Mouse (Mus musculus) stomach, postnatal 0 days (tissue): ENCODE measurements at regions not wholly inside any gene's neighbourhood (a gene's known extent, or its start where the extent isn't known, plus 50 kb on each side); places are given as distances from the start of the nearest gene placed in this dataset.

ENCODE experiments used
- ATAC-seq: fragments of 200-750 bp; cut with Nextera tagmentation; 2 replicates; pipeline ENCODE4 v1.8.0; 2017; ENCODE audit not compliant: low FRiP score, low TSS enrichment
- DNase-seq: peaks from one replicate; pipeline ENCODE4 v3.0.0-alpha.2; 2016; ENCODE audit warnings: low spot score
- H3K27ac ChIP-seq: fragments of 300-500 bp; sonication (generic); replicated peaks from 2 replicates; pipeline ENCODE4 v1.5.1; 2014; ENCODE audit warnings: mild to moderate bottlenecking, control low read depth
- H3K27me3 ChIP-seq: fragments of 300-500 bp; sonication (generic); 2 replicates; pipeline ENCODE4 v1.6.1; 2014; ENCODE audit warnings: low read length; ENCODE audit not compliant: control insufficient read depth, insufficient read depth
- H3K36me3 ChIP-seq: fragments of 300-500 bp; sonication (generic); 2 replicates; pipeline ENCODE4 v1.6.1; 2014; ENCODE audit warnings: low read length, mixed read lengths; ENCODE audit not compliant: control insufficient read depth, insufficient read depth
- H3K4me1 ChIP-seq: fragments of 300-500 bp; sonication (generic); replicated peaks from 2 replicates; pipeline ENCODE4 v1.6.1; 2014; ENCODE audit warnings: antibody characterized with exemption; ENCODE audit not compliant: control insufficient read depth, insufficient read depth
- H3K4me2 ChIP-seq: fragments of 300-500 bp; sonication (generic); replicated peaks from 2 replicates; pipeline ENCODE4 v1.6.1; 2014; ENCODE audit warnings: low read depth, mild to moderate bottlenecking, control low read depth, moderate library complexity
- H3K4me3 ChIP-seq: fragments of 300-500 bp; sonication (generic); 2 replicates; pipeline ENCODE4 v1.5.1; 2014; ENCODE audit warnings: low read depth, low read length, control low read depth
- H3K9ac ChIP-seq: fragments of 300-500 bp; sonication (generic); 2 replicates; pipeline ENCODE4 v1.6.1; 2014; ENCODE audit warnings: mild to moderate bottlenecking, low read length, control low read depth, mixed read lengths
- H3K9me3 ChIP-seq: fragments of 300-500 bp; sonication (generic); 2 replicates; pipeline ENCODE4 v1.6.1; 2016; ENCODE audit warnings: low read length; ENCODE audit not compliant: control insufficient read depth
- CTCF ChIP-seq: IDR thresholded peaks from 2 replicates; pipeline ENCODE4 v1.5.1; 2016; ENCODE audit warnings: antibody characterized with exemption, low read depth, mild to moderate bottlenecking, moderate library complexity
- EP300 ChIP-seq: optimal IDR thresholded peaks from 2 replicates; pipeline ENCODE3; 2016; ENCODE audit warnings: antibody characterized with exemption
- WGBS: fragments of 180-500 bp; shearing (Covaris S2); extraction: QIAGEN DNeasy Blood & Tissue Kit; methylation state at CpG from one replicate; pipeline ENCODE4 v1.1.7; 2014; 5-methylcytosine and 5-hydroxymethylcytosine counted together

- no peak overlapping the region for H3K4me3 ChIP-seq
- 65% methylated on average over 11 of the region's 11 CpGs for WGBS
- H3K9me3 ChIP-seq = no peaks in the 10 kb centered on the region
- no peak overlapping the region for H3K27ac ChIP-seq
- no peak overlapping the region for H3K4me2 ChIP-seq
- no peak for ATAC-seq
- TF ChIP-seq EP300 = no peak
- H3K4me1 ChIP-seq = no peaks in the 10 kb centered on the region
- no peaks in the 10 kb centered on the region for H3K27me3 ChIP-seq
- no peaks in the 10 kb centered on the region for H3K36me3 ChIP-seq
- DNase-seq = no peak
- H3K9ac ChIP-seq = no peak overlapping the region
These were observed 79.6 kb downstream of the Bod1 start for GRCm38 (mm10) chr11:31592061-31592460.

GRCm38 (mm10) chr11:31591037-31591554, 80.6 kb downstream of the Bod1 start:
- Histone ChIP-seq H3K36me3 (no peaks in the 10 kb centered on the region), H3K4me3 (no peak overlapping the region), H3K27me3 (no peaks in the 10 kb centered on the region), H3K9ac (no peak overlapping the region), H3K9me3 (no peaks in the 10 kb centered on the region), H3K27ac (no peak overlapping the region; the same call in 1 of the 2 replicates), H3K4me2 (no peak overlapping the region; the same call in 1 of the 2 replicates), H3K4me1 (no peaks in the 10 kb centered on the region)
- DNase-seq (no peak), ATAC-seq (no peak)
- WGBS = 47% methylated on average over 6 of the region's 6 CpGs
- no peak for TF ChIP-seq EP300
- no peak for TF ChIP-seq CTCF

GRCm38 (mm10) chr11:31574941-31575340, 96.7 kb downstream of the Bod1 start:
- no peak overlapping the region for H3K9ac ChIP-seq
- no peaks in the 10 kb centered on the region for H3K27me3 ChIP-seq
- no peaks in the 10 kb centered on the region for H3K4me1 ChIP-seq
- H3K4me2 ChIP-seq = no peak overlapping the region
- no peaks in the 10 kb centered on the region for H3K9me3 ChIP-seq
- DNase-seq (no peak), ATAC-seq (no peak)
- WGBS = 27% methylated on average over 3 of the region's 3 CpGs
- H3K27ac ChIP-seq = no peak overlapping the region
- no peak overlapping the region for H3K4me3 ChIP-seq
- no peaks in the 10 kb centered on the region for H3K36me3 ChIP-seq
- TF ChIP-seq EP300 = no peak
- TF ChIP-seq CTCF = no peak

- H3K36me3 ChIP-seq = no peaks in the 10 kb centered on the region
- ATAC-seq (peak; percentile 57; the same call in 1 of the 2 replicates), DNase-seq (no peak)
- H3K27me3 ChIP-seq = no peaks in the 10 kb centered on the region
- no peak overlapping the region for H3K9ac ChIP-seq
- H3K27ac ChIP-seq = 0 out of 2 replicates have a peak overlapping the region, but pooled peaks have one; percentile 18
- 45% methylated on average over 13 of the region's 13 CpGs for WGBS
- TF ChIP-seq CTCF (no peak), EP300 (no peak)
- H3K9me3 ChIP-seq = no peaks in the 10 kb centered on the region
- no peak overlapping the region for H3K4me2 ChIP-seq
- H3K4me1 ChIP-seq = 0 out of 2 replicates have a peak, but pooled peaks cover 3% of the 10 kb centered on the region
- H3K4me3 ChIP-seq = no peak overlapping the region
These were observed 106.8 kb downstream of the Bod1 start for GRCm38 (mm10) chr11:31564742-31565510.

GRCm38 (mm10) chr11:31563826-31564741, 107.6 kb downstream of the Bod1 start:
- no peak for TF ChIP-seq EP300
- TF ChIP-seq CTCF = no peak
- Histone ChIP-seq H3K4me3 (no peak overlapping the region), H3K27me3 (no peaks in the 10 kb centered on the region), H3K27ac (no peak overlapping the region), H3K4me1 (0 out of 2 replicates have a peak, but pooled peaks cover 3% of the 10 kb centered on the region), H3K9me3 (no peaks in the 10 kb centered on the region), H3K4me2 (no peak overlapping the region), H3K9ac (no peak overlapping the region), H3K36me3 (no peaks in the 10 kb centered on the region)
- no peak for DNase-seq
- peak; percentile 24; the same call in 1 of the 2 replicates for ATAC-seq
- 36% methylated on average over 10 of the region's 10 CpGs for WGBS
